Mouse (Mus musculus): ENCODE data around the gene Zfp36l1.

DNA sequence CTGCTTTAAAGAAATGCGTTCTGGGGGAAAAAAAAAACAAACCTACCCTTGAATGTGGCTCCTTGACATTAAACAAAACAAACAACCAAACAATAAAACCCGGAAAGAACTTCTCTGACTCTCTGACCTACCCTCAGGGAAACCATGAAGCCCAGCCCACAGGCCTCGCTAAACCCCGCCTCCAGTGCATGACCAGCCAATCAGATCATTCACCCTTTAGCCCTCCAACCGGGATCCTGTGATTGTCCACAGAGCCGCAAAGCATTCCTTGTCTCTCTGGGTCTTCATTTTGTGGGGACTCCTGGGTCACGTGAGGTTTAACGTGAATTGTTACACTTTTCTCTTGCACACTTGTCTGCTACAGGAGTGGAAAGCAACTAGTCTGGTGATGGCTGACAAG, 37.8 kb upstream of the Zfp36l1 start:
- TF ChIP-seq CTCF (conservative IDR thresholded peaks at IDR 0.05; ENCODE audit: low read length) (no peak), POU5F1 (IDR thresholded peaks at IDR 0.05; ENCODE audit: borderline replicate concordance, low read length) (no peak), NANOG (IDR thresholded peaks at IDR 0.05; ENCODE audit: borderline replicate concordance, low read length) (no peak)

All from E14TG2a.4 (cell line).